Mouse (Mus musculus) intestine, postnatal 0 days (tissue): Measurements from ENCODE around the gene Syne1. TPM values are rescaled to one million over a fixed set of nuclear protein-coding genes. Genes with fewer than 3 reads are reported as not detected.

Experiments
- ATAC-seq: fragments of 200-750 bp; cut with Nextera tagmentation; 2 replicates; pipeline ENCODE4 v1.8.0; 2017; ENCODE audit warnings: mild to moderate bottlenecking, moderate TSS enrichment, moderate library complexity
- H3K27ac ChIP-seq: fragments of 300-500 bp; sonication (generic); 2 replicates; pipeline ENCODE4 v1.5.1; 2014; ENCODE audit warnings: mild to moderate bottlenecking, low read depth, low read length, moderate library complexity
- H3K27me3 ChIP-seq: fragments of 300-500 bp; sonication (generic); replicated peaks from 2 replicates; pipeline ENCODE4 v1.6.1; 2014; ENCODE audit warnings: low read length, mixed read lengths; ENCODE audit not compliant: control insufficient read depth, insufficient read depth
- H3K36me3 ChIP-seq: fragments of 300-500 bp; sonication (generic); 2 replicates; pipeline ENCODE4 v1.6.1; 2014; ENCODE audit warnings: mild to moderate bottlenecking, moderate library complexity; ENCODE audit not compliant: control insufficient read depth, insufficient read depth
- H3K4me1 ChIP-seq: fragments of 300-500 bp; sonication (generic); replicated peaks from 2 replicates; pipeline ENCODE4 v1.6.1; 2014; ENCODE audit warnings: antibody characterized with exemption, low read length, mixed read lengths; ENCODE audit not compliant: control insufficient read depth, insufficient read depth
- H3K4me2 ChIP-seq: fragments of 300-500 bp; sonication (generic); replicated peaks from 2 replicates; pipeline ENCODE4 v1.6.1; 2014; ENCODE audit warnings: low read depth, mild to moderate bottlenecking, moderate library complexity
- H3K4me3 ChIP-seq: fragments of 300-500 bp; sonication (generic); 2 replicates; pipeline ENCODE4 v1.5.1; 2014; ENCODE audit warnings: low read depth, low read length
- H3K9ac ChIP-seq: fragments of 300-500 bp; sonication (generic); 2 replicates; pipeline ENCODE4 v1.6.1; 2014; ENCODE audit warnings: mild to moderate bottlenecking, low read depth, low read length
- H3K9me3 ChIP-seq: fragments of 300-500 bp; sonication (generic); 2 replicates; pipeline ENCODE4 v1.6.1; 2016; ENCODE audit warnings: mixed run types; ENCODE audit not compliant: control insufficient read depth
- CTCF ChIP-seq: sonication (generic); IDR thresholded peaks from 2 replicates; pipeline ENCODE4 v1.5.1; 2016; ENCODE audit warnings: low read depth, mild to moderate bottlenecking, control low read depth, antibody characterized with exemption, moderate library complexity
- WGBS: fragments of 180-500 bp; shearing (Covaris S2); extraction: QIAGEN DNeasy Blood & Tissue Kit; methylation state at CpG from one replicate; pipeline ENCODE4 v1.1.7; 2014; 5-methylcytosine and 5-hydroxymethylcytosine counted together
- polyA plus RNA-seq: library from polyadenylated mRNA; unstranded; fragments of >200 nt; fragmentation: Nextera tagmentation; extraction: Ambion mirVana; gene quantifications from 2 replicates; pipeline ENCODE4 v1.2.1, GENCODE M21; 2015

Syne1 gene
- polyA plus RNA-seq, 1 experiment from 2014 or later, result 4.3 TPM

GRCm38 (mm10) chr10:5041254-5041653, 510.0 kb downstream of the Syne1 start:
- Histone ChIP-seq H3K4me2 (no peak overlapping the region), H3K4me1 (no peaks in the 10 kb centered on the region), H3K9me3 (no peaks in the 10 kb centered on the region), H3K36me3 (peaks cover 41% of the 10 kb centered on the region), H3K4me3 (no peak overlapping the region), H3K9ac (no peak overlapping the region), H3K27ac (no peak overlapping the region), H3K27me3 (no peaks in the 10 kb centered on the region)
- 82% methylated on average over 8 of the region's 8 CpGs for WGBS
- TF ChIP-seq CTCF, result no peak
- no peak for ATAC-seq

GRCm38 (mm10) chr10:5032192-5033048, 518.9 kb downstream of the Syne1 start:
- H3K27me3 ChIP-seq, result no peaks in the 10 kb centered on the region
- peaks cover 15% of the 10 kb centered on the region for H3K36me3 ChIP-seq
- no peaks in the 10 kb centered on the region for H3K9me3 ChIP-seq
- H3K9ac ChIP-seq, result no peak overlapping the region
- 87% methylated on average over 15 of the region's 15 CpGs for WGBS
- no peak for TF ChIP-seq CTCF
- H3K4me3 ChIP-seq, result no peak overlapping the region
- no peak overlapping the region for H3K4me2 ChIP-seq
- no peak for ATAC-seq
- no peak overlapping the region for H3K27ac ChIP-seq
- H3K4me1 ChIP-seq, result no peaks in the 10 kb centered on the region

- Histone ChIP-seq H3K36me3 (peaks cover 11% of the 10 kb centered on the region; the same call in 1 of the 2 replicates), H3K27ac (no peak overlapping the region), H3K9ac (no peak overlapping the region), H3K4me2 (no peak overlapping the region), H3K27me3 (no peaks in the 10 kb centered on the region), H3K4me1 (no peaks in the 10 kb centered on the region), H3K9me3 (no peaks in the 10 kb centered on the region), H3K4me3 (no peak overlapping the region)
- TF ChIP-seq CTCF, result no peak
- no peak for ATAC-seq
- WGBS, result 88% methylated on average over 1 of the region's 1 CpGs
Observed at GRCm38 (mm10) chr10:5029883-5030282, 521.4 kb downstream of the Syne1 start.

- 74% methylated on average over 2 of the region's 2 CpGs for WGBS
- H3K27me3 ChIP-seq, result no peaks in the 10 kb centered on the region
- no peak overlapping the region for H3K9ac ChIP-seq
- H3K4me3 ChIP-seq, result no peak overlapping the region
- ATAC-seq, result no peak
- no peak for TF ChIP-seq CTCF
- H3K9me3 ChIP-seq, result no peaks in the 10 kb centered on the region
- H3K4me2 ChIP-seq, result no peak overlapping the region
- H3K27ac ChIP-seq, result no peak overlapping the region
- no peaks in the 10 kb centered on the region for H3K4me1 ChIP-seq
- peaks cover 11% of the 10 kb centered on the region; the same call in 1 of the 2 replicates for H3K36me3 ChIP-seq
Observed at GRCm38 (mm10) chr10:5029161-5029560, 522.1 kb downstream of the Syne1 start.

GRCm38 (mm10) chr10:5028301-5028700, 523.0 kb downstream of the Syne1 start:
- no peaks in the 10 kb centered on the region for H3K27me3 ChIP-seq
- no peaks in the 10 kb centered on the region for H3K9me3 ChIP-seq
- H3K4me3 ChIP-seq, result no peak overlapping the region
- no peak overlapping the region for H3K9ac ChIP-seq
- no peak overlapping the region for H3K4me2 ChIP-seq
- TF ChIP-seq CTCF, result no peak
- peaks cover 11% of the 10 kb centered on the region; the same call in 1 of the 2 replicates for H3K36me3 ChIP-seq
- H3K4me1 ChIP-seq, result no peaks in the 10 kb centered on the region
- no peak for ATAC-seq
- no peak overlapping the region for H3K27ac ChIP-seq
- 89% methylated on average over 9 of the region's 9 CpGs for WGBS

GRCm38 (mm10) chr10:5027208-5027607, 524.1 kb downstream of the Syne1 start:
- Histone ChIP-seq H3K4me1 (no peaks in the 10 kb centered on the region), H3K4me2 (no peak overlapping the region), H3K27me3 (no peaks in the 10 kb centered on the region), H3K4me3 (no peak overlapping the region), H3K27ac (no peak overlapping the region), H3K9me3 (no peaks in the 10 kb centered on the region), H3K9ac (no peak overlapping the region), H3K36me3 (peaks cover 6% of the 10 kb centered on the region; the same call in 1 of the 2 replicates)
- no peak for ATAC-seq
- TF ChIP-seq CTCF, result no peak
- 89% methylated on average over 1 of the region's 1 CpGs for WGBS
